Mouse (Mus musculus) layer of hippocampus, adult 8-10 months (tissue): ENCODE measurements around the gene Mrpl11. TPM values are rescaled to one million over a fixed set of nuclear protein-coding genes. Genes with fewer than 3 reads are reported as not detected.
"Not testable (repeated sequence)": the region's sequence is repeated elsewhere in the genome, so short reads cannot be mapped to it uniquely, and the experiment has no call there.

ENCODE experiments used
- DNase-seq, 2 experiments: peaks; one replicate each; pipeline ENCODE4 v3.0.0; 2022; ENCODE audit warnings: low spot score in 2 of 2
- total RNA-seq, 4 experiments: library from RNA; stranded (reverse); gene quantifications; 2 replicates each; pipeline ENCODE4 v1.2.4; 2022

The Mrpl11 gene
- total RNA-seq = 10 to 100 TPM; 51.9 to 62.5 (median 56.4) TPM

- peak; percentile 89 to 95 for DNase-seq
Measured at GRCm38 (mm10) chr19:4961928-4962601, at the start of gene Mrpl11. Gene Mrpl11, plus strand, starts transcription at chr19:4962147.

GRCm38 (mm10) chr19:4915924-4916603 is 45.9 kb upstream of the Mrpl11 start:
- DNase-seq = no peak

GRCm38 (mm10) chr19:4916827-4917226 is 45.1 kb upstream of the Mrpl11 start:
- no peak for DNase-seq

- no peak for DNase-seq
Measured at GRCm38 (mm10) chr19:4919652-4920051, 42.3 kb upstream of the Mrpl11 start.

- DNase-seq = no peak
Measured at GRCm38 (mm10) chr19:4925121-4925860, 36.7 kb upstream of the Mrpl11 start.

GRCm38 (mm10) chr19:4927904-4928531 is 33.9 kb upstream of the Mrpl11 start, which contains the start of gene Dpp3:
Gene Dpp3, minus strand, starts transcription at chr19:4928287.
- DNase-seq = peak; percentile 97 to 98

GRCm38 (mm10) chr19:4928781-4929180 is 33.2 kb upstream of the Mrpl11 start:
- DNase-seq = no peak

GRCm38 (mm10) chr19:4936896-4937295 is 25.1 kb upstream of the Mrpl11 start:
- no peak for DNase-seq

GRCm38 (mm10) chr19:4937444-4938310 is 24.3 kb upstream of the Mrpl11 start:
- no peak for DNase-seq

GRCm38 (mm10) chr19:4942551-4943252 is 19.2 kb upstream of the Mrpl11 start, which contains the start of gene Peli3:
Gene Peli3, minus strand, starts transcription at chr19:4943127.
- peak; percentile 45 to 62 for DNase-seq

GRCm38 (mm10) chr19:4943253-4943588 is 18.7 kb upstream of the Mrpl11 start:
- DNase-seq = no peak

- no peak for DNase-seq
Measured at GRCm38 (mm10) chr19:4945540-4945939, 16.4 kb upstream of the Mrpl11 start.

- not testable (repeated sequence) for DNase-seq
Measured at GRCm38 (mm10) chr19:4948641-4949040, 13.3 kb upstream of the Mrpl11 start.

- DNase-seq = no peak
Measured at GRCm38 (mm10) chr19:4968236-4968635, 6.3 kb downstream of the Mrpl11 start.

GRCm38 (mm10) chr19:4981767-4982166 is 19.8 kb downstream of the Mrpl11 start:
- peak in 1 of 2 experiments; percentile 75 for DNase-seq

- DNase-seq = peak; percentile 45 to 74
Measured at GRCm38 (mm10) chr19:4989013-4989412, 27.1 kb downstream of the Mrpl11 start.

- DNase-seq = peak; percentile 53 to 70
Measured at GRCm38 (mm10) chr19:4989434-4990255, 27.7 kb downstream of the Mrpl11 start.

- no peak for DNase-seq
Measured at GRCm38 (mm10) chr19:4990256-4990625, 28.3 kb downstream of the Mrpl11 start, which contains the start of gene Npas4. Gene Npas4, minus strand, starts transcription at chr19:4990316.

GRCm38 (mm10) chr19:4990716-4991115 is 28.8 kb downstream of the Mrpl11 start:
- DNase-seq = no peak
